Mouse (Mus musculus) MEL (cell line): ENCODE results near the gene Senp7. TPM values are rescaled to one million over a fixed set of nuclear protein-coding genes. Genes with fewer than 3 reads are reported as not detected.

Experiments used
- DNase-seq: peaks from one replicate; pipeline ENCODE4 v3.0.0; 2011; ENCODE audit warnings: low read depth, low spot score
- H3K27ac ChIP-seq: 2 replicates; pipeline ENCODE4 v1.5.1; 2012; ENCODE audit warnings: low read depth, mild to moderate bottlenecking, control low read depth, low read length, moderate library complexity; ENCODE audit not compliant: control insufficient read depth
- H3K27me3 ChIP-seq, 2 experiments: fragments of 150-350 bp in 1 of 2; sonication (generic) in 1 of 2; 2 replicates each; pipeline ENCODE4 v1.6.1; 2012; ENCODE audit warnings: low read length in 2 of 2, mild to moderate bottlenecking in 2 of 2, improper control_type of control experiment in 1 of 2, moderate library complexity in 1 of 2; ENCODE audit not compliant: insufficient read depth in 2 of 2, control insufficient read depth in 1 of 2
- H3K36me3 ChIP-seq, 2 experiments: 2 replicates each; pipeline ENCODE4 v1.6.1; 2012 to 2014; ENCODE audit warnings: low read length in 2 of 2, improper control_type of control experiment in 1 of 2, inconsistent platforms in 1 of 2, mild to moderate bottlenecking in 1 of 2; ENCODE audit not compliant: insufficient read depth in 2 of 2, control insufficient read depth in 1 of 2
- H3K4me1 ChIP-seq, 2 experiments: fragments of 150-350 bp in 1 of 2; sonication (generic) in 1 of 2; 2 replicates each; pipeline ENCODE4 v1.6.1; 2012; ENCODE audit warnings: low read length in 2 of 2, improper control_type of control experiment in 1 of 2, mild to moderate bottlenecking in 1 of 2; ENCODE audit not compliant: insufficient read depth in 2 of 2, control insufficient read depth in 1 of 2
- H3K4me3 ChIP-seq, 2 experiments: fragments of 150-350 bp in 1 of 2; sonication (generic) in 1 of 2; 2 replicates each; pipeline ENCODE4 v1.5.1; 2012; ENCODE audit warnings: low read depth in 2 of 2, low read length in 2 of 2, mild to moderate bottlenecking in 2 of 2, moderate library complexity in 2 of 2, control low read depth in 1 of 2, improper control_type of control experiment in 1 of 2; ENCODE audit not compliant: control insufficient read depth in 1 of 2, insufficient read depth in 1 of 2
- H3K79me2 ChIP-seq: 2 replicates; pipeline ENCODE4 v1.6.1; 2012; ENCODE audit warnings: mild to moderate bottlenecking, low read length, moderate library complexity; ENCODE audit not compliant: control insufficient read depth, poor library complexity, insufficient read depth
- H3K9ac ChIP-seq: 2 replicates; pipeline ENCODE4 v1.6.1; 2012; ENCODE audit warnings: low read depth, mild to moderate bottlenecking, control low read depth, low read length, moderate library complexity; ENCODE audit not compliant: control insufficient read depth, poor library complexity, severe bottlenecking
- H3K9me3 ChIP-seq: fragments of 150-350 bp; sonication (generic); replicated peaks from 2 replicates; pipeline ENCODE4 v1.6.1; 2012; ENCODE audit warnings: mild to moderate bottlenecking, low read length, improper control_type of control experiment, moderate library complexity; ENCODE audit not compliant: insufficient read depth
- BHLHE40 ChIP-seq: IDR thresholded peaks from 2 replicates; pipeline ENCODE4 v1.6.1; 2012; ENCODE audit warnings: low read depth, mild to moderate bottlenecking, inconsistent platforms, low read length, improper control_type of control experiment, borderline replicate concordance
- CHD1 ChIP-seq: IDR thresholded peaks from 2 replicates; pipeline ENCODE4 v1.6.1; 2012; ENCODE audit warnings: low read depth, mild to moderate bottlenecking, inconsistent platforms, low read length, improper control_type of control experiment
- CHD2 ChIP-seq: IDR thresholded peaks from 2 replicates; pipeline ENCODE4 v1.6.1; 2011; ENCODE audit warnings: low read length, improper control_type of control experiment
- CTCF ChIP-seq, 3 experiments: IDR thresholded peaks in 2 of 3; conservative IDR thresholded peaks in 1 of 3; 2 replicates each; pipeline ENCODE4 v1.5.1; 2011 to 2012; ENCODE audit warnings: low read length in 3 of 3, low read depth in 2 of 3, mild to moderate bottlenecking in 2 of 3, improper control_type of control experiment in 1 of 3, inconsistent platforms in 1 of 3, mixed read lengths in 1 of 3, moderate library complexity in 1 of 3; ENCODE audit not compliant: control insufficient read depth in 1 of 3, insufficient read depth in 1 of 3, poor library complexity in 1 of 3, severe bottlenecking in 1 of 3
- ELF1 ChIP-seq: IDR thresholded peaks from 2 replicates; pipeline ENCODE4 v1.6.1; 2014; ENCODE audit warnings: low read depth, mild to moderate bottlenecking, inconsistent platforms, low read length, improper control_type of control experiment, moderate library complexity
- ETS1 ChIP-seq: IDR thresholded peaks from 2 replicates; pipeline ENCODE4 v1.6.1; 2012; ENCODE audit warnings: low read depth, mild to moderate bottlenecking, inconsistent platforms, low read length, improper control_type of control experiment, moderate library complexity
- GABPA ChIP-seq: IDR thresholded peaks from 2 replicates; pipeline ENCODE4 v1.6.1; 2012; ENCODE audit warnings: low read depth, mild to moderate bottlenecking, inconsistent platforms, low read length, improper control_type of control experiment, moderate library complexity
- GATA1 ChIP-seq: IDR thresholded peaks from 2 replicates; pipeline ENCODE4 v1.6.1; 2011; ENCODE audit warnings: low read depth, low read length, improper control_type of control experiment
- HCFC1 ChIP-seq: IDR thresholded peaks from 2 replicates; pipeline ENCODE4 v1.6.1; 2012; ENCODE audit warnings: low read depth, mild to moderate bottlenecking, inconsistent platforms, low read length, improper control_type of control experiment, moderate library complexity
- KAT2A ChIP-seq: conservative IDR thresholded peaks from 2 replicates; pipeline ENCODE4 v1.6.1; 2012; ENCODE audit warnings: low read depth, low read length, improper control_type of control experiment, inconsistent platforms
- MAFK ChIP-seq: IDR thresholded peaks from 2 replicates; pipeline ENCODE4 v1.6.1; 2011; ENCODE audit warnings: low read depth, mild to moderate bottlenecking, low read length, improper control_type of control experiment, borderline replicate concordance
- MAX ChIP-seq: IDR thresholded peaks from 2 replicates; pipeline ENCODE4 v1.6.1; 2011; ENCODE audit warnings: low read length, improper control_type of control experiment
- MAZ ChIP-seq: IDR thresholded peaks from 2 replicates; pipeline ENCODE4 v1.6.1; 2012; ENCODE audit warnings: low read depth, mild to moderate bottlenecking, inconsistent platforms, low read length, improper control_type of control experiment
- MEF2A ChIP-seq: IDR thresholded peaks from 2 replicates; pipeline ENCODE4 v1.6.1; 2014; ENCODE audit warnings: low read depth, mild to moderate bottlenecking, inconsistent platforms, low read length, improper control_type of control experiment; ENCODE audit not compliant: poor library complexity, insufficient replicate concordance, severe bottlenecking; ENCODE audit errors: extremely low read depth
- MXI1 ChIP-seq: IDR thresholded peaks from 2 replicates; pipeline ENCODE4 v1.6.1; 2011; ENCODE audit warnings: mild to moderate bottlenecking, low read depth, low read length, improper control_type of control experiment
- MYB ChIP-seq: IDR thresholded peaks from 2 replicates; pipeline ENCODE4 v1.6.1; 2011; ENCODE audit warnings: mild to moderate bottlenecking, low read depth, low read length, improper control_type of control experiment
- MYC ChIP-seq: IDR thresholded peaks from 2 replicates; pipeline ENCODE4 v1.6.1; 2011; ENCODE audit warnings: low read depth, mild to moderate bottlenecking, low read length, improper control_type of control experiment, moderate library complexity
- NELFE ChIP-seq: IDR thresholded peaks from 2 replicates; pipeline ENCODE4 v1.6.1; 2011; ENCODE audit warnings: low read depth, low read length, improper control_type of control experiment
- NRF1 ChIP-seq: IDR thresholded peaks from 2 replicates; pipeline ENCODE4 v1.6.1; 2014; ENCODE audit warnings: low read depth, mild to moderate bottlenecking, inconsistent platforms, low read length, improper control_type of control experiment, moderate library complexity; ENCODE audit not compliant: poor library complexity, insufficient read depth, severe bottlenecking
- POLR2AphosphoS2 ChIP-seq: IDR thresholded peaks from 2 replicates; pipeline ENCODE4 v1.6.1; 2011; ENCODE audit warnings: low read length, improper control_type of control experiment
- POLR2AphosphoS5 ChIP-seq: IDR thresholded peaks from 2 replicates; pipeline ENCODE4 v1.6.1; 2012; ENCODE audit warnings: low read depth, borderline replicate concordance, mild to moderate bottlenecking, inconsistent platforms, low read length, moderate library complexity, mixed read lengths
- RAD21 ChIP-seq: IDR thresholded peaks from 2 replicates; pipeline ENCODE4 v1.6.1; 2011; ENCODE audit warnings: mild to moderate bottlenecking, low read depth, low read length, improper control_type of control experiment
- RCOR1 ChIP-seq: IDR thresholded peaks from 2 replicates; pipeline ENCODE4 v1.6.1; 2012; ENCODE audit warnings: low read depth, mild to moderate bottlenecking, inconsistent platforms, low read length, improper control_type of control experiment
- SIN3A ChIP-seq: IDR thresholded peaks from 2 replicates; pipeline ENCODE4 v1.6.1; 2012; ENCODE audit warnings: low read length, improper control_type of control experiment, inconsistent platforms
- SMC3 ChIP-seq: IDR thresholded peaks from 2 replicates; pipeline ENCODE4 v1.6.1; 2011; ENCODE audit warnings: low read depth, low read length, improper control_type of control experiment
- TBP ChIP-seq: IDR thresholded peaks from 2 replicates; pipeline ENCODE4 v1.8.0; 2011; ENCODE audit warnings: low read depth, low read length, improper control_type of control experiment
- TCF12 ChIP-seq: IDR thresholded peaks from 2 replicates; pipeline ENCODE4 v1.6.1; 2014; ENCODE audit warnings: low read depth, mild to moderate bottlenecking, inconsistent platforms, low read length, improper control_type of control experiment, moderate library complexity
- UBTF ChIP-seq: IDR thresholded peaks from 2 replicates; pipeline ENCODE4 v1.6.1; 2012; ENCODE audit warnings: low read depth, mild to moderate bottlenecking, inconsistent platforms, low read length, improper control_type of control experiment, moderate library complexity, borderline replicate concordance; ENCODE audit not compliant: insufficient read depth
- USF1 ChIP-seq: IDR thresholded peaks from 2 replicates; pipeline ENCODE4 v1.6.1; 2014; ENCODE audit warnings: low read depth, mild to moderate bottlenecking, inconsistent platforms, low read length, improper control_type of control experiment, moderate library complexity
- USF2 ChIP-seq, 2 experiments: IDR thresholded peaks; 2 replicates each; pipeline ENCODE4 v1.6.1; 2011 to 2012; ENCODE audit warnings: improper control_type of control experiment in 2 of 2, low read length in 2 of 2, borderline replicate concordance in 1 of 2, inconsistent platforms in 1 of 2, low read depth in 1 of 2, mild to moderate bottlenecking in 1 of 2; ENCODE audit not compliant: insufficient read depth in 1 of 2
- ZC3H11A ChIP-seq: IDR thresholded peaks from 2 replicates; pipeline ENCODE4 v1.6.1; 2012; ENCODE audit warnings: low read depth, mild to moderate bottlenecking, inconsistent platforms, low read length, improper control_type of control experiment
- ZKSCAN1 ChIP-seq: IDR thresholded peaks from 2 replicates; pipeline ENCODE4 v1.6.1; 2012; ENCODE audit warnings: low read depth, mild to moderate bottlenecking, inconsistent platforms, low read length, improper control_type of control experiment, moderate library complexity
- ZMIZ1 ChIP-seq: IDR thresholded peaks from 2 replicates; pipeline ENCODE4 v1.6.1; 2012; ENCODE audit warnings: low read depth, mild to moderate bottlenecking, inconsistent platforms, low read length, improper control_type of control experiment, moderate library complexity
- ZNF384 ChIP-seq: IDR thresholded peaks from 2 replicates; pipeline ENCODE4 v1.6.1; 2012; ENCODE audit warnings: low read depth, mild to moderate bottlenecking, inconsistent platforms, low read length, improper control_type of control experiment
- polyA plus RNA-seq, 2 experiments: library from polyadenylated mRNA; stranded (reverse) in 1 of 2; unstranded in 1 of 2; fragments of >175 nt in 1 of 2; fragments of >200 nt in 1 of 2; gene quantifications; 2 replicates each; pipeline versions ENCODE4 v1.2.1 to v1.2.4; 2012; ENCODE audit warnings: low replicate concordance in 2 of 2, low read depth in 1 of 2; ENCODE audit not compliant: insufficient read length in 2 of 2, insufficient read depth in 1 of 2, missing spikeins in 1 of 2
- total RNA-seq: library from RNA; depleted of rRNA; stranded (reverse); fragments of 300-350 nt; gene quantifications from 2 replicates; pipeline ENCODE4 v1.2.3, GENCODE M21; 2012

The Senp7 gene
- total and polyA plus RNA-seq, 3 experiments = 7.7 to 15.0 TPM; not detected in 1

DNA sequence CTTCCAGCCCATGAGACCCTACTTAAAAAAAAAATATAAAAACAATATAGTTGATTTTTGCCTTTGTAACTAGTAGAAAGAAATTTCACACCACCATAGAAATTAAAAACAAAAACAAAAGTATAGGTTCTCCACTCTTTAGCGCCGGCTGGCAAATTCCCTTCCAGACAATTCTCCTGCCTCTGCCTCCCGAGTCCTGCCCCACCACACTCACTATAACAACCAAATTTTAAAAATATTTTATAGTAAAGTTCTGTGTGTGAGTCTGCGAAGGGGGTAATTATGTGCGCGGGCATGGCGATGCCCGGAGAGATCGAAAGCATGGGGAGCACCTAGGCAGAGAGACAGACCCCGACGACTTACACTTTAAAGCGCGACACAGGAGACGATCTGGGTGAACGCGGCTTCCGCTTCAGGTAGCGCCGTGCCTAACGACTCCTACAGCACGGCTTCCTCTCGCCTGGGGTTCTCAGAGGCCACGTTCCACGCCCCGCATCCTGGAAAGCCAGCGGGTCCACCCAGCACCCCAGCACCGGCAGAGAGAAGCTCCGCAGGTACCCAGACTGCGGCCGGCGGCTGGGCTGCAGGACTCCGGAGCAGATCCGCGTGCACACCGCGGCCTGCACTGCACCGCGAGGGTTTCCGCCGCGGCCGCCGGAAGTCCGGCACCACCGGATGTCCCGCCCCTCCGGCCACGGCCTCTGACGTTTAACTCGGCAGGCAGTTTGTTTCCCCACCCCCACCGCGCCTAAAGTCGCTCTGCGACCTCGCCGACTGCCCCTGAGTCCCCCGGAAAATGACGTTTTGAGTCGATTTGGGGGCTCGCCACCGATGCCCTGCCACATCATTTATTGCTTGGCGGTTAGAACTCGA is 10.8 kb upstream of the Senp7 start, which contains the start of gene Trmt10c:
Gene Trmt10c, minus strand, starts transcription at position 682 of the 873 bp plus-strand sequence.
- H3K36me3 ChIP-seq = peaks cover 14 to 27% of the 10 kb centered on the region in 2 experiments
- H3K9me3 ChIP-seq = no peaks in the 10 kb centered on the region
- TF ChIP-seq MXI1 (peak; percentile 90), MYB (no peak; the same call in 1 of the 2 replicates), MEF2A (no peak), SMC3 (no peak), GABPA (no peak), TCF12 (peak; percentile 72), ZMIZ1 (peak; percentile 55; the same call in 1 of the 2 replicates), NELFE (peak; percentile 98), SIN3A (peak; percentile 80; the same call in 1 of the 2 replicates), CHD1 (no peak), KAT2A (no peak; the same call in 1 of the 2 replicates), MAZ (peak; percentile 76; the same call in 1 of the 2 replicates), UBTF (peak; percentile 80; the same call in 1 of the 2 replicates), GATA1 (no peak), ZNF384 (no peak), USF1 (no peak), ETS1 (peak; percentile 62), TBP (peak; percentile 58), ELF1 (peak; percentile 77), ZKSCAN1 (no peak), POLR2AphosphoS2 (peak; percentile 90; the same call in 1 of the 2 replicates), RAD21 (no peak), POLR2AphosphoS5 (no peak), RCOR1 (0 out of 2 replicates have a peak, but pooled peaks have one; percentile 39), CTCF (IDR thresholded peaks at IDR 0.05 in 2 of 3, conservative IDR thresholded peaks at IDR 0.05 in 1 of 3; ENCODE audit: control insufficient read depth in 1 of 3, insufficient read depth in 1 of 3, low read depth in 2 of 3, low read length in 3 of 3, poor library complexity in 1 of 3, severe bottlenecking in 1 of 3) (no peak), NRF1 (no peak), MAX (peak; percentile 85), CHD2 (peak; percentile 68), USF2 (IDR thresholded peaks at IDR 0.05; ENCODE audit: borderline replicate concordance in 1 of 2, insufficient read depth in 1 of 2, low read depth in 1 of 2, low read length in 2 of 2) (no peak), MYC (peak; percentile 88; the same call in 1 of the 2 replicates), MAFK (no peak), BHLHE40 (peak; percentile 41; the same call in 1 of the 2 replicates), ZC3H11A (no peak), HCFC1 (peak; percentile 90)

More for the DNA sequence above, 10.8 kb upstream of the Senp7 start, which contains the start of gene Trmt10c:
- H3K79me2 ChIP-seq = peaks cover 32% of the 10 kb centered on the region
- peak within 1 kb of the TSS; percentile 93 to 95 for H3K4me3 ChIP-seq
- peak within 1 kb of the TSS; percentile 86 for H3K27ac ChIP-seq
- peaks cover 0 to 6% of the 10 kb centered on the region in 2 experiments; a peak in 1 of 4 replicates for H3K4me1 ChIP-seq
- DNase-seq = peak; percentile 97
- peak within 1 kb of the TSS; percentile 96 for H3K9ac ChIP-seq
- H3K27me3 ChIP-seq = no peaks in the 10 kb centered on the region
